Mouse (Mus musculus): ENCODE data around the gene Arfgef2.

DNA sequence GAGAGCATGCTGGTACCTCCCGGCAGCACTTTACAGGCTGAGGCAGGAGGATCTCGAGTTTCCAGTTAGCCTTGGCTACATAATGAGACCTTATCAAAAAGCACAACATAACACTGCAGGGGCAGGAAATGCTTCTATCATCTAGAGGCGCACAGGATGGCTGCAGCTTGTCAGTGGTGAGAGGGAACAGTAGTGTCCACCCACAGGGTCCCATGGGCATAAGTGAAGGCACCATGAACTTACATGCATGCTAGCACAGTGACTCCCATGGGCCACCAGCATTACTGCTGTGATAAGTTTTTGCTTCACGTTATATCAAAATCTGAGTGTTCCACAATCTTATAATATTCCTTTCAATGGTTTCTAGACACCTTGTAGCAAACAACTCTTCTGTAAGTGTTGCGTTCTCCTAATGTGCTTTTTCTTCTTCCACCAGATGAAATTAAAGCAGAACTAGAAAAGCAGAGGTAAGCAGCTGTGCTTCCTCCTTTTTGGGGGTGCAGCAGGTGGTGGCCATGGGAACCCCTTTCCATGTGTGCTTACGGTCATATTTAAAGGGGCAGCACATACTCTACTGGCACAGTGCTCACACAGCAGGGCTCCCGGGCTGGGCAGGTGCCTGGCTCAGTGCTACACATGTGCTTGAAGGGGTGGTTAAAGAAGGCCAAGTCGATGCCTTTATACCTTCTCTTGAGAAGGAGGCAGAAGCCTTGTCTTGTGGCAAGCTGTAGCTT, 21.3 kb downstream of the Arfgef2 start:
- TF ChIP-seq CTCF (conservative IDR thresholded peaks at IDR 0.05; ENCODE audit: low read length) (no peak), POU5F1 (IDR thresholded peaks at IDR 0.05; ENCODE audit: borderline replicate concordance, low read length) (no peak), NANOG (IDR thresholded peaks at IDR 0.05; ENCODE audit: borderline replicate concordance, low read length) (no peak)

Measured in E14TG2a.4 (cell line).